Mouse (Mus musculus): ENCODE results near the gene Cdk6. TPM values are rescaled to one million over a fixed set of nuclear protein-coding genes. Genes with fewer than 3 reads are reported as not detected.

Gene Cdk6
- polyA plus RNA-seq, 1 experiment: 30.9 TPM

GRCm38 (mm10) chr5:3515477-3515876, 174.2 kb downstream of the Cdk6 start:
- H3K79me2 ChIP-seq (ENCODE audit: control insufficient read depth, insufficient read depth): peaks cover 10% of the 10 kb centered on the region
- H3K36me3 ChIP-seq (ENCODE audit: control insufficient read depth, insufficient read depth): peaks cover 65% of the 10 kb centered on the region
- peaks cover 2% of the 10 kb centered on the region for H3K79me3 ChIP-seq (ENCODE audit: low read depth)
- H3K27me3 ChIP-seq (ENCODE audit: control insufficient read depth, insufficient read depth, insufficient read length): no peaks in the 10 kb centered on the region
- no peak overlapping the region for H3ac ChIP-seq (ENCODE audit: control insufficient read depth, insufficient read length, low read depth)
- no peak overlapping the region for H3K4me3 ChIP-seq (ENCODE audit: insufficient read depth, poor library complexity, severe bottlenecking)
- TF ChIP-seq USF1 (IDR thresholded peaks at IDR 0.05; ENCODE audit: low read depth): no peak
- TF ChIP-seq MYOD1 (IDR thresholded peaks at IDR 0.05; ENCODE audit: control insufficient read depth, insufficient read length, low read depth): no peak
- no peak for TF ChIP-seq MAX (IDR thresholded peaks at IDR 0.05)

- Histone ChIP-seq H3ac (ENCODE audit: control insufficient read depth, insufficient read length, low read depth) (no peak overlapping the region), H3K36me3 (ENCODE audit: control insufficient read depth, insufficient read depth) (peaks cover 70% of the 10 kb centered on the region), H3K27me3 (ENCODE audit: control insufficient read depth, insufficient read depth, insufficient read length) (no peaks in the 10 kb centered on the region), H3K4me3 (ENCODE audit: insufficient read depth, poor library complexity, severe bottlenecking) (no peak overlapping the region), H3K79me3 (ENCODE audit: low read depth) (no peaks in the 10 kb centered on the region), H3K79me2 (ENCODE audit: control insufficient read depth, insufficient read depth) (peaks cover 10% of the 10 kb centered on the region)
- peak; percentile 25 for TF ChIP-seq CTCF (IDR thresholded peaks at IDR 0.05; ENCODE audit: control insufficient read depth, insufficient read depth, insufficient read length)
- TF ChIP-seq USF1 (IDR thresholded peaks at IDR 0.05; ENCODE audit: low read depth): no peak
Measured at GRCm38 (mm10) chr5:3516481-3517075, 175.3 kb downstream of the Cdk6 start.

GRCm38 (mm10) chr5:3520493-3521359, 179.4 kb downstream of the Cdk6 start:
- Histone ChIP-seq H3K4me3 (ENCODE audit: insufficient read depth, poor library complexity, severe bottlenecking) (no peak overlapping the region), H3K79me3 (ENCODE audit: low read depth) (no peaks in the 10 kb centered on the region), H3ac (ENCODE audit: control insufficient read depth, insufficient read length, low read depth) (no peak overlapping the region), H3K36me3 (ENCODE audit: control insufficient read depth, insufficient read depth) (peaks cover 87% of the 10 kb centered on the region), H3K79me2 (ENCODE audit: control insufficient read depth, insufficient read depth) (no peaks in the 10 kb centered on the region), H3K27me3 (ENCODE audit: control insufficient read depth, insufficient read depth, insufficient read length) (no peaks in the 10 kb centered on the region)
- no peak for TF ChIP-seq MYOD1 (IDR thresholded peaks at IDR 0.05; ENCODE audit: control insufficient read depth, insufficient read length, low read depth)
- TF ChIP-seq FOSL1 (IDR thresholded peaks at IDR 0.05; ENCODE audit: insufficient read depth, low read length, poor library complexity, severe bottlenecking): no peak
- no peak for TF ChIP-seq MYOG (IDR thresholded peaks at IDR 0.05; ENCODE audit: control insufficient read depth, extremely low read depth, insufficient read length)
- no peak for TF ChIP-seq CEBPB (IDR thresholded peaks at IDR 0.05; ENCODE audit: low read depth)
- TF ChIP-seq MAX (IDR thresholded peaks at IDR 0.05): no peak

GRCm38 (mm10) chr5:3521741-3522140, 180.5 kb downstream of the Cdk6 start:
- H3K79me3 ChIP-seq (ENCODE audit: low read depth): no peaks in the 10 kb centered on the region
- TF ChIP-seq USF1 (IDR thresholded peaks at IDR 0.05; ENCODE audit: low read depth) (no peak), CTCF (IDR thresholded peaks at IDR 0.05; ENCODE audit: control insufficient read depth, insufficient read depth, insufficient read length) (no peak), MYOG (IDR thresholded peaks at IDR 0.05; ENCODE audit: control insufficient read depth, extremely low read depth, insufficient read length) (no peak), MAX (IDR thresholded peaks at IDR 0.05) (no peak), CEBPB (IDR thresholded peaks at IDR 0.05; ENCODE audit: low read depth) (no peak), MYOD1 (IDR thresholded peaks at IDR 0.05; ENCODE audit: control insufficient read depth, insufficient read length, low read depth) (no peak), FOSL1 (IDR thresholded peaks at IDR 0.05; ENCODE audit: insufficient read depth, low read length, poor library complexity, severe bottlenecking) (no peak)
- no peaks in the 10 kb centered on the region for H3K79me2 ChIP-seq (ENCODE audit: control insufficient read depth, insufficient read depth)
- H3K4me3 ChIP-seq (ENCODE audit: insufficient read depth, poor library complexity, severe bottlenecking): no peak overlapping the region
- no peak overlapping the region for H3ac ChIP-seq (ENCODE audit: control insufficient read depth, insufficient read length, low read depth)
- peaks cover 84% of the 10 kb centered on the region for H3K36me3 ChIP-seq (ENCODE audit: control insufficient read depth, insufficient read depth)
- H3K27me3 ChIP-seq (ENCODE audit: control insufficient read depth, insufficient read depth, insufficient read length): no peaks in the 10 kb centered on the region

- Histone ChIP-seq H3K79me2 (ENCODE audit: control insufficient read depth, insufficient read depth) (no peaks in the 10 kb centered on the region), H3K36me3 (ENCODE audit: control insufficient read depth, insufficient read depth) (peaks cover 78% of the 10 kb centered on the region)
- no peak for TF ChIP-seq MAX (IDR thresholded peaks at IDR 0.05)
- TF ChIP-seq CTCF (IDR thresholded peaks at IDR 0.05; ENCODE audit: control insufficient read depth, insufficient read depth, insufficient read length): no peak
- no peak for TF ChIP-seq CEBPB (IDR thresholded peaks at IDR 0.05; ENCODE audit: low read depth)
- TF ChIP-seq MYOD1 (IDR thresholded peaks at IDR 0.05; ENCODE audit: control insufficient read depth, insufficient read length, low read depth): no peak
- TF ChIP-seq MYOG (IDR thresholded peaks at IDR 0.05; ENCODE audit: control insufficient read depth, extremely low read depth, insufficient read length): no peak
- TF ChIP-seq USF1 (IDR thresholded peaks at IDR 0.05; ENCODE audit: low read depth): no peak
- TF ChIP-seq FOSL1 (IDR thresholded peaks at IDR 0.05; ENCODE audit: insufficient read depth, low read length, poor library complexity, severe bottlenecking): no peak
Measured at GRCm38 (mm10) chr5:3522826-3523225, 181.5 kb downstream of the Cdk6 start.

More at GRCm38 (mm10) chr5:3522826-3523225, 181.5 kb downstream of the Cdk6 start:
- Histone ChIP-seq H3K27me3 (ENCODE audit: control insufficient read depth, insufficient read depth, insufficient read length) (no peaks in the 10 kb centered on the region), H3ac (ENCODE audit: control insufficient read depth, insufficient read length, low read depth) (no peak overlapping the region), H3K79me3 (ENCODE audit: low read depth) (no peaks in the 10 kb centered on the region), H3K4me3 (ENCODE audit: insufficient read depth, poor library complexity, severe bottlenecking) (no peak overlapping the region)
